Mouse (Mus musculus) ES-E14 (cell line): Measurements from ENCODE around the gene Sucla2. TPM values are rescaled to one million over a fixed set of nuclear protein-coding genes. Genes with fewer than 3 reads are reported as not detected.

Experiments used
- DNase-seq: peaks from one replicate; pipeline ENCODE4 v3.0.0-alpha.2; 2013; ENCODE audit warnings: low read depth, low spot score
- H3K27ac ChIP-seq: 2 replicates; pipeline ENCODE4 v1.5.1; 2012; ENCODE audit warnings: low read depth, mild to moderate bottlenecking, low read length, moderate library complexity, mixed read lengths; ENCODE audit not compliant: poor library complexity, insufficient read depth, severe bottlenecking
- H3K36me3 ChIP-seq: 2 replicates; pipeline ENCODE4 v1.6.1; 2012; ENCODE audit warnings: mild to moderate bottlenecking, low read length, moderate library complexity, mixed read lengths; ENCODE audit not compliant: control insufficient read depth, poor library complexity, insufficient read depth, severe bottlenecking
- H3K4me1 ChIP-seq, 2 experiments: fragments of 150-350 bp in 1 of 2; sonication (generic) in 1 of 2; 2 replicates each; pipeline ENCODE4 v1.6.1; 2012; ENCODE audit warnings: low read length in 2 of 2, mild to moderate bottlenecking in 1 of 2, mixed read lengths in 1 of 2; ENCODE audit not compliant: control insufficient read depth in 2 of 2, insufficient read depth in 2 of 2, poor library complexity in 1 of 2
- H3K4me3 ChIP-seq, 2 experiments: fragments of 150-350 bp in 1 of 2; sonication (generic) in 1 of 2; 2 replicates each; pipeline ENCODE4 v1.5.1; 2012; ENCODE audit warnings: low read length in 2 of 2, low read depth in 1 of 2, mild to moderate bottlenecking in 1 of 2, mixed read lengths in 1 of 2; ENCODE audit not compliant: insufficient read depth in 1 of 2, poor library complexity in 1 of 2, severe bottlenecking in 1 of 2
- H3K9ac ChIP-seq: 2 replicates; pipeline ENCODE4 v1.6.1; 2012; ENCODE audit warnings: low read depth, mild to moderate bottlenecking, low read length, mixed read lengths; ENCODE audit not compliant: poor library complexity, insufficient read depth, severe bottlenecking
- H3K9me3 ChIP-seq: fragments of 150-350 bp; sonication (generic); 2 replicates; pipeline ENCODE4 v1.6.1; 2012; ENCODE audit warnings: low read depth, mild to moderate bottlenecking, low read length; ENCODE audit not compliant: control insufficient read depth, insufficient read depth
- CHD2 ChIP-seq: IDR thresholded peaks from 2 replicates; pipeline ENCODE4 v1.6.1; 2014; ENCODE audit warnings: mild to moderate bottlenecking, low read depth, low read length, inconsistent platforms
- HCFC1 ChIP-seq: IDR thresholded peaks from 2 replicates; pipeline ENCODE4 v1.6.1; 2012; ENCODE audit warnings: low read length, inconsistent platforms, borderline replicate concordance; ENCODE audit not compliant: insufficient read depth
- MAFK ChIP-seq: IDR thresholded peaks from 2 replicates; pipeline ENCODE4 v1.6.1; 2014; ENCODE audit warnings: mild to moderate bottlenecking, low read depth, low read length, inconsistent platforms; ENCODE audit not compliant: insufficient read depth
- ZC3H11A ChIP-seq: IDR thresholded peaks from 2 replicates; pipeline ENCODE4 v1.6.1; 2012; ENCODE audit warnings: low read depth, mild to moderate bottlenecking, inconsistent platforms, low read length, borderline replicate concordance
- ZNF384 ChIP-seq: IDR thresholded peaks from 2 replicates; pipeline ENCODE4 v1.6.1; 2012; ENCODE audit warnings: low read depth, low read length, inconsistent platforms
- in situ Hi-C, 2 experiments: fragments of 600-800 bp; cut with MboI; formaldehyde crosslinking; loops; one replicate each; pipeline ENCODE4 v1.15.1; 2025; ENCODE audit warnings: low sequenced_read_pairs in 2 of 2, inconsistent platforms in 1 of 2; ENCODE audit not compliant: unreplicated experiment in 2 of 2
- total RNA-seq: library from RNA; depleted of rRNA; stranded (reverse); fragments of 300-350 nt; gene quantifications from 2 replicates; pipeline ENCODE4 v1.2.3, GENCODE M21; 2012; rRNA removed

Sucla2 gene
- total RNA-seq, result 35.0 and 42.7 TPM in 2 replicates

DNA sequence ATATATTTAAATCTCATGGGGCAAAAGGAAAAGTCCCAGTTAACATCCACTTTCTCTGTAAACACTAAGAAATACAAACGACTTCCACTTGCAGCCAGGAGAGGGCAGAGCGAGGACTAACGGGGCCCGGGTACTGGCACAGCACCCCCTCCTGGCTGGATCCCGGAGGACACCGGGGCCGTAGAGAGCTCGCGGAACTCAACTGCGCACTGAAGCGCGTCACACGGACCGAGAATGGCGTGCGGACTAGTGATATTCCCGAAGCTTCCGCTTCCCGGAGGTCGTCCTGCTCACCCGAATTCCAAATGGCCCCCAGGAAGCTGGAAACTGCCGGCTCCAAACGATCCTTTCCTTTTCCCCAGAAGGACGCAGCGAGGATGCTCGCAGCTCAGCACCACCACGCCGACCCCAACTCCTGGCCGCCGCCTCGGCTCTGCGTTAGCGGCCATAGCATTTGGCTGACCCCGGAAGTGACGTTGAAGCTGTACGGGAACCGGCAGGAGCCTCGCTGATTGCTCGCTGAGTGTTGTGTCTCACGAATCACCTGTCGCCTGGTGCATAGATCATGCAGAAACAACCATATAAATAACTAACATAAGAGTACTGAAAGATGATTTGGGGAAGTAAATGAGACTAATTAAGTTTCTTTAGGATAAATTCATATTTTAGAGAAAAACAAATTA lies at the start of gene Sucla2:
Sucla2 (plus strand) TSS at position 554 of the 683 bp plus-strand sequence.
- no peaks in the 10 kb centered on the region for H3K36me3 ChIP-seq
- H3K4me3 ChIP-seq, result peak within 1 kb of the TSS; percentile 71 to 90
- TF ChIP-seq ZNF384 (0 out of 2 replicates have a peak, but pooled peaks have one; percentile 42), CHD2 (peak; percentile 41; the same call in 1 of the 2 replicates), MAFK (no peak), ZC3H11A (peak; percentile 67; the same call in 1 of the 2 replicates), HCFC1 (peak; percentile 83)
- peak; percentile 85 for DNase-seq
- peaks cover 0 to 2% of the 10 kb centered on the region in 2 experiments; a peak in 1 of 4 replicates for H3K4me1 ChIP-seq
- no peaks in the 10 kb centered on the region for H3K9me3 ChIP-seq
- peak within 1 kb of the TSS; percentile 92 for H3K9ac ChIP-seq
- in situ Hi-C loops, result no loop called here
- peak within 1 kb of the TSS; percentile 95 for H3K27ac ChIP-seq

DNA sequence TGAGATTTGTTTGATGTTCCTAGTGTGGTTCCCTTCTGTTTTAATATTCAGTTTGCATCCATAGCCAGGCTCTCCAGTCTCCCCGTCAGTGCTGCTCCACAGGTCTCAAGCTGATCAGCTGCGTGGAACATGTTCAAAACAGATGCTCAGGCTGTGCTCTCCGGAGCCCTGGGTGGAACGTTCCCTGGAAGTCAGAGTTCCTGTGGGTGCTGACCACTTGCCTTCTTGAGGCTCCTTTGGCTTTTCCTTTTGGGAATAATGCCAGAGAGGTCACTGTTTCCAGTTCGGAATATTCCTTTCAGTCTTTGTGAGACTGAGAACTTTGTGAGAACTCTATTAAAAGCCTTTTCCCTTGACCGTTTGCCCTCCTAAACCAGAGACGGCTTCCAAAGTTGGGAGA lies 49.6 kb upstream of the Sucla2 start:
- in situ Hi-C loops, result no loop called here
- H3K27ac ChIP-seq, result no peak overlapping the region
- H3K4me1 ChIP-seq, result peaks cover 2% of the 10 kb centered on the region in 2 experiments; a peak in 3 of 4 replicates
- no peaks in the 10 kb centered on the region for H3K36me3 ChIP-seq
- no peak overlapping the region for H3K4me3 ChIP-seq
- no peak overlapping the region for H3K9ac ChIP-seq
- no peak for DNase-seq
- TF ChIP-seq ZNF384, result no peak
- H3K9me3 ChIP-seq, result no peaks in the 10 kb centered on the region

DNA sequence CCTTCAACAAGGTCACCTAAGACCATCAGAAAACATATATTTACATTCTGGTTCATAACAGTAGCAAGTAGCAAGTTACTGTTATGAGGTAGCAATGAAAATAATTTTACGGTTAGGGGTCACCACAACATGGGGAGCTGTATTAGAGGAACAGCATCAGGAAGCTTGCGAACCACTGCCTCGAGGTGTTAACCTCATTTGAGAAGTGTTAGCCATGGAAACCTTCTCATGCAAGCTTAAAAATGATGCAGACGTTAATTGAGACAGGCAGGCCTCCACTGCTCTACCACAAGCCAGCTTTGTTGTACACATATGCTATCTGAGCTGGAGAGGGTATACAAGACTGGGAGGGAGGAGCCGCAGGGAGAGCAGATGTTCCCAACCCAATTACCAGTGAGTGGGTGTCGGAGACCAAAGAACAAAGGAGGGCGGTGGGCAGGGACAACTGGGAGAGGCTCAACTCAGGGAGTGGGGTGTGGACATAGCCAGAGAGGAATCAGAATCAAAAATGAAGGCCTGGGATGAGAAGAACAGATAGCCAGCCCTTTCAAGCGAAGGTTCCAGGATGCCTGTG lies 48.7 kb upstream of the Sucla2 start:
- TF ChIP-seq MAFK (no peak), HCFC1 (no peak), ZC3H11A (no peak), ZNF384 (no peak), CHD2 (no peak)
- Histone ChIP-seq H3K4me3 (no peak overlapping the region), H3K9ac (no peak overlapping the region), H3K9me3 (no peaks in the 10 kb centered on the region), H3K27ac (no peak overlapping the region), H3K4me1 (peaks cover 2% of the 10 kb centered on the region in 2 experiments; a peak in 3 of 4 replicates), H3K36me3 (no peaks in the 10 kb centered on the region)
- no peak for DNase-seq
- in situ Hi-C loops, result no loop called here

DNA sequence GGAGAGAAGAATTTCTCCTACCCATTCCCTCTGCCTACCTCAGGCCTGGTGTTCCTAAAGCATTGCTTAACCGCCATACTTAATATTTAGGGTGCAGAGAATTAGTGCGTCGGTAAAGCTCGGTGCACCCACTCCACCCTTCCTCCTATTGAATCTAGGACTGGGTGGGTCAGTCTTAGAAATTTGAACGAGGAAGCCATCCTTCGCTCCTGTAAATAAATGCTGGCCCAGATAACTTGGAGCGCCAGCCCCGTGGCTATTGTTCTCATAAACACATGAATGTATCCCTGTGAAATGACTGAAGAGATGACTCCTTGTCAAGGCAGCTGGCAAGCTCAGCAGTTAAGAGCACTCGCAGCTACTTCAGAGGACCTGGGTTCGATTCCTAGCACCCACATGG lies 48.0 kb upstream of the Sucla2 start:
- TF ChIP-seq HCFC1, result no peak
- TF ChIP-seq ZNF384, result no peak

DNA sequence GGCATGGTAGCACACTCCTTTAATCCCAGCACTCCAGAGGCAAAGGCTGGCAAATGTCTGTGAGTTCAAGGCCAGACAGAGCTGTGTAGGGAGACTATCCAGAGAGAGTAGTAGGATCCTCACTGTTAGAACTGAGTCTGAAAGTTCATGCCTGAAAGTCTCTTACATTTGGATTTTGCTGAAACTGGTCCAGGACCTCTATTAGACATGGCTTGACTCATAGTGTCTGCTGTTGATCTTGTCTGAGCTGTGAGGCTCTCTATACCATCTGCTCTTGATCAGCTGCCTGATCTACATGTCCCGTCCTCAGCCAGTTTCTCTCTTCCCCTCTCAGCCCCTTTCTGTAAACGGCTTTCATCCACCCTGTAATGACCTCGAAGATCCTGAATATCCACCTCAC lies 46.8 kb upstream of the Sucla2 start:
- H3K9me3 ChIP-seq, result no peaks in the 10 kb centered on the region
- H3K4me1 ChIP-seq, result peaks cover 2% of the 10 kb centered on the region in 2 experiments; a peak in 3 of 4 replicates
- H3K4me3 ChIP-seq, result no peak overlapping the region
- no peak for TF ChIP-seq CHD2
- no peak for TF ChIP-seq HCFC1
- no peak for TF ChIP-seq ZNF384
- no peak for TF ChIP-seq MAFK
- no peak for TF ChIP-seq ZC3H11A
- no peaks in the 10 kb centered on the region for H3K36me3 ChIP-seq
- no peak overlapping the region for H3K9ac ChIP-seq
- no peak for DNase-seq
- in situ Hi-C loops, result no loop called here
- H3K27ac ChIP-seq, result no peak overlapping the region

More for the DNA sequence above, 48.0 kb upstream of the Sucla2 start:
- Histone ChIP-seq H3K27ac (no peak overlapping the region), H3K9ac (no peak overlapping the region), H3K4me1 (peaks cover 2% of the 10 kb centered on the region in 2 experiments; a peak in 3 of 4 replicates), H3K36me3 (no peaks in the 10 kb centered on the region), H3K9me3 (no peaks in the 10 kb centered on the region), H3K4me3 (no peak overlapping the region)
- no peak for DNase-seq
- in situ Hi-C loops, result no loop called here
